Mouse (Mus musculus): ENCODE measurements at regions not wholly inside any gene's neighbourhood (a gene's known extent, or its start where the extent isn't known, plus 50 kb on each side); places are given as distances from the start of the nearest gene placed in this dataset.

- TF ChIP-seq POLR2A (IDR thresholded peaks at IDR 0.05; ENCODE audit: control insufficient read depth in 1 of 2, insufficient read depth in 1 of 2, low read depth in 1 of 2, low read length in 2 of 2, poor library complexity in 1 of 2) (no peak), CTCF (IDR thresholded peaks at IDR 0.05 in 2 of 3, conservative IDR thresholded peaks at IDR 0.05 in 1 of 3; ENCODE audit: control insufficient read depth in 1 of 3, insufficient read depth in 1 of 3, low read depth in 2 of 3, low read length in 3 of 3, poor library complexity in 1 of 3, severe bottlenecking in 1 of 3) (no peak), ZC3H11A (IDR thresholded peaks at IDR 0.05; ENCODE audit: low read depth, low read length) (no peak), MYC (IDR thresholded peaks at IDR 0.05; ENCODE audit: low read depth, low read length) (no peak), SIN3A (IDR thresholded peaks at IDR 0.05; ENCODE audit: low read length) (no peak), EP300 (IDR thresholded peaks at IDR 0.05; ENCODE audit: low read depth in 1 of 2, low read length in 2 of 2) (no peak), USF1 (IDR thresholded peaks at IDR 0.05; ENCODE audit: low read depth, low read length) (no peak), GATA1 (IDR thresholded peaks at IDR 0.05; ENCODE audit: low read depth, low read length) (no peak), ELF1 (IDR thresholded peaks at IDR 0.05; ENCODE audit: low read depth, low read length) (no peak), MXI1 (IDR thresholded peaks at IDR 0.05; ENCODE audit: low read depth, low read length) (no peak), MYB (IDR thresholded peaks at IDR 0.05; ENCODE audit: low read depth, low read length) (no peak), SMC3 (IDR thresholded peaks at IDR 0.05; ENCODE audit: low read depth, low read length) (no peak), POLR2AphosphoS5 (IDR thresholded peaks at IDR 0.05; ENCODE audit: borderline replicate concordance, low read depth, low read length) (no peak), RCOR1 (IDR thresholded peaks at IDR 0.05; ENCODE audit: low read depth, low read length) (no peak)
Observed at GRCm38 (mm10) chr1:113852481-113852880, 1832.1 kb upstream of the Cntnap5a start.
